8 mouse cellular contexts compared by ENCODE assay signal in genomic region chr9:113793513-113793905, GRCm38 (mm10). TPM values are rescaled to one million over a fixed set of nuclear protein-coding genes. Genes with fewer than 3 reads are reported as not detected.
DNase-seq lines count a peak whose midpoint lies in the region; ATAC-seq and TF ChIP-seq lines count a peak whose summit lies in the region.

No protein-coding gene starts in this region.

- peak; percentile 18 for DNase-seq in kidney, adult 9 months
- no peak for DNase-seq in kidney, postnatal 10 days
- DNase-seq in hindbrain, postnatal 0 days (ENCODE audit: low spot score), result peak; percentile 3
- no peak for DNase-seq in thymus, postnatal 0 days (ENCODE audit: low spot score)
- no peak for DNase-seq in adipocyte (ENCODE audit: low spot score)

- H3K27me3 ChIP-seq in embryonic facial prominence, embryonic 15.5 days, result no peaks in the 10 kb centered on the region
- H3K27me3 ChIP-seq in hindbrain, postnatal 0 days (ENCODE audit: insufficient read depth, low read length), result no peaks in the 10 kb centered on the region
- no peaks in the 10 kb centered on the region for H3K27me3 ChIP-seq in midbrain, embryonic 15.5 days (replicated peaks)

- H3K4me2 ChIP-seq in embryonic facial prominence, embryonic 15.5 days (replicated peaks), result peak overlapping the region; percentile 54
- H3K4me2 ChIP-seq in hindbrain, postnatal 0 days (ENCODE audit: low read depth, low read length), result peak overlapping the region; percentile 75
- H3K4me2 ChIP-seq in midbrain, embryonic 15.5 days, result peak overlapping the region; percentile 69

- no peaks in the 10 kb centered on the region for H3K9me3 ChIP-seq in embryonic facial prominence, embryonic 15.5 days (replicated peaks)
- H3K9me3 ChIP-seq in hindbrain, postnatal 0 days (ENCODE audit: low read length), result no peaks in the 10 kb centered on the region
- H3K9me3 ChIP-seq in midbrain, embryonic 15.5 days, result no peaks in the 10 kb centered on the region

- peak overlapping the region; percentile 74; the same call in 1 of the 2 replicates for H3K27ac ChIP-seq in embryonic facial prominence, embryonic 15.5 days (replicated peaks)
- H3K27ac ChIP-seq in hindbrain, postnatal 0 days, result peak overlapping the region; percentile 91
- peak overlapping the region; percentile 92 for H3K27ac ChIP-seq in midbrain, embryonic 15.5 days

- H3K4me1 ChIP-seq in embryonic facial prominence, embryonic 15.5 days, result 0 out of 2 replicates have a peak, but pooled peaks cover 8% of the 10 kb centered on the region
- peaks cover 8% of the 10 kb centered on the region for H3K4me1 ChIP-seq in hindbrain, postnatal 0 days (ENCODE audit: insufficient read depth, low read length)
- H3K4me1 ChIP-seq in midbrain, embryonic 15.5 days, result peaks cover 31% of the 10 kb centered on the region

- peak overlapping the region; percentile 41 for H3K4me3 ChIP-seq in embryonic facial prominence, embryonic 15.5 days (replicated peaks)
- peak overlapping the region; percentile 59 for H3K4me3 ChIP-seq in hindbrain, postnatal 0 days (ENCODE audit: low read length)
- peak overlapping the region; percentile 57 for H3K4me3 ChIP-seq in midbrain, embryonic 15.5 days

- WGBS in embryonic facial prominence, embryonic 15.5 days, result 48% methylated on average over 3 of the region's 3 CpGs
- 9% methylated on average over 3 of the region's 3 CpGs for WGBS in hindbrain, postnatal 0 days
- WGBS in midbrain, embryonic 15.5 days, result 20% methylated on average over 3 of the region's 3 CpGs

- no peaks in the 10 kb centered on the region for H3K36me3 ChIP-seq in embryonic facial prominence, embryonic 15.5 days
- H3K36me3 ChIP-seq in hindbrain, postnatal 0 days (ENCODE audit: insufficient read depth, low read length), result no peaks in the 10 kb centered on the region
- H3K36me3 ChIP-seq in midbrain, embryonic 15.5 days (replicated peaks), result no peaks in the 10 kb centered on the region

- no peak overlapping the region for H3K9ac ChIP-seq in embryonic facial prominence, embryonic 15.5 days
- peak overlapping the region; percentile 72 for H3K9ac ChIP-seq in hindbrain, postnatal 0 days (replicated peaks; ENCODE audit: low read length)
- peak overlapping the region; percentile 71 for H3K9ac ChIP-seq in midbrain, embryonic 15.5 days

- TF ChIP-seq CTCF in hindbrain, postnatal 0 days (IDR thresholded peaks at IDR 0.05; ENCODE audit: low read depth), result no peak

- ATAC-seq in embryonic facial prominence, embryonic 15.5 days (ENCODE audit: insufficient number of reproducible peaks, low FRiP score, low TSS enrichment, low read depth), result no peak
- no peak for ATAC-seq in hindbrain, postnatal 0 days
- ATAC-seq in midbrain, embryonic 15.5 days (replicated peaks), result no peak
- ATAC-seq in megakaryocyte, adult 5-6 weeks (ENCODE audit: poor library complexity, severe bottlenecking), result no peak

RNA-seq across cellular contexts. Expression of gene Clasp2, which starts 52.2 kb away (rescaled TPM):
- polyA plus RNA-seq in embryonic facial prominence, embryonic 15.5 days (2015; fragmentation: Nextera tagmentation; extraction: Ambion mirVana), result 21.8 and 22.3 TPM in 2 replicates
- total RNA-seq in hindbrain, postnatal 0 days (2014; rRNA removed), result 242 and 250 TPM in 2 replicates
- polyA plus RNA-seq in hindbrain, postnatal 0 days (2015; fragmentation: Nextera tagmentation; extraction: Ambion mirVana), result 107 and 108 TPM in 2 replicates
- polyA plus RNA-seq in midbrain, embryonic 15.5 days (2015; fragmentation: Nextera tagmentation; extraction: Ambion mirVana), result 126 and 143 TPM in 2 replicates
- 32.2 and 36.0 TPM in 2 replicates for total RNA-seq in megakaryocyte, adult 5-6 weeks (2015)
- total RNA-seq in megakaryocyte, adult 5-6 weeks (2017), result 32.2 and 35.8 TPM in 2 replicates
- 16.4 and 21.0 TPM in 2 replicates for polyA plus RNA-seq in thymus, postnatal 0 days (2015; fragmentation: Nextera tagmentation; extraction: Ambion mirVana)

Comparison
In these comparisons a context has a peak if more than half of its experiments do, and no peak if none do; other contexts are left out.
1. DNase-seq: peak in kidney, adult 9 months (single experiment) and hindbrain, postnatal 0 days (single experiment); none in kidney, postnatal 10 days (single experiment), thymus, postnatal 0 days (single experiment) and adipocyte (single experiment).
2. Peak in every context shown above with its lines, with median percentiles within 50 percentile points of each other: H3K27ac ChIP-seq, H3K4me2 ChIP-seq and H3K4me3 ChIP-seq.